Mouse (Mus musculus) lung, postnatal 25 days (tissue): Measurements from ENCODE around the gene P3h4.

ENCODE experiments used
- DNase-seq: peaks from one replicate; pipeline ENCODE4 v3.0.0; 2022; ENCODE audit warnings: low spot score

Gene P3h4

DNA sequence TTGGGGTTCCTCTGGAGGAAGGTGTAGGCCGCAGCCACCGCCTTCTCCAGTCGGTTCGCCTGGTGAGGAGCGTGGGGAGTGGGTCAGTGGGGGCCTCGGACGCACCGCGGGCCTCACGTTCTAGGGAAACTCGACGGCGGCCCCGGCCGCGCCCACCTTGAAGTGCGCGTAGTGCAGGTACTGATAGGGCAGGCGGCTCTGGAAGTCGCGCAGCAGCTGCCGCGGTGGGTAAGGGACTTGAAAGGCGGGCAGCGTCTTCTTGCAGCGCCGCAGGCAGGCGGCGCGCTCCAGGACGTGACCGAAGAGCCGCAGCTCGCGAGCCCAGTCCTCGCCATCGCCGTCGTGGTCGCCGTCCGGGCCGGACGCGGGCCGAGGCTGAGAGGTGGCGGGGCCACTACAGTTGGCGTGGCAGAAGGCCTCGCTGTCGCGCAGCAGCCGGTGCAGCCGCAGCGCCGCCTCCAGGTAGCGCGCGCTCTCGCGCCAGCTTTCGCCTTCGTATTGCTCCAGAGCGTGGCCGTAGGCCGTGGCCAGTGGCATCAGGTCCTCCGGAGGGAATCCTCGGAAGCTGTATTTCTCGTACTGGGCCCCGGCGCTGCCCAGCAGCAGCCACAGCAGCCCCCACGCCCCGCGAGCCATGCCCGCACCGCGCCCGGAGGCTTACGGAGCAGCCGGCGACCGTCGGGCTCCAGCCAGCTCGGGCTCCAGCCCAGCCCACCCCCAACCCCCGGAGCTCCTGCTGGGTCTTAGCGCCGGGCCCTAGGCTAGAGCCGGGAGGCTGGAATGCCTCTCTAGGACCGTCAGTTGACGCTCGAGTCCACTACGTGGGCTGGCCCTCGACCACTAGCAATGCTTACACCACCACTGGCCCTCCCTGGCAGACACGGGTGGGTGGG is at the start of gene P3h4:
Gene P3h4 (minus strand): TSS at position 816 of the 893 bp plus-strand sequence.
- peak; percentile 86 for DNase-seq

GRCm38 (mm10) chr11:100462699-100463098 is 48.1 kb upstream of the P3h4 start:
- DNase-seq: no peak

- DNase-seq: no peak
These were observed 43.1 kb upstream of the P3h4 start for GRCm38 (mm10) chr11:100457711-100458110.

- peak; percentile 19 for DNase-seq
These were observed 42.6 kb upstream of the P3h4 start for GRCm38 (mm10) chr11:100457247-100457646.

GRCm38 (mm10) chr11:100442625-100443024 is 28.0 kb upstream of the P3h4 start:
- DNase-seq: no peak

DNA sequence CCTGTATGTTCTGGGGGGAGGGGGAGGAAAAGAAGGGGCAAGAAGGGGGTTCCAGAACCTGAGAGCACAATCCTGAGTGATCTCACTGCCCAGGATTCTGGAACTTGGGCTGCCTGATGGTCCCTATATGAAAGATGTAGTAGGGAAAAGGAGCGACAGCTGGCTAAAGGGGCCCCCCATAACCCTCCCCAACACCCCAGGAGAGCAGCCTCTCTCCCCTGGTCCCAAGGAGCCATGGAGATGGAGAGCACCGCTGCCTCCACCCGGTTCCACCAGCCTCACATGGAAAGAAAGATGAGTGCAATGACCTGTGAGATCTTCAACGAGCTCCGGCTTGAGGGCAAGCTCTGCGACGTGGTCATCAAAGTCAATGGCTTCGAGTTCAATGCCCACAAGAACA is 27.2 kb upstream of the P3h4 start, which contains the start of the genes Nt5c3b and Klhl10:
Gene Nt5c3b (minus strand): TSS at position 12 of the 400 bp plus-strand sequence.
Gene Klhl10 (plus strand): TSS at position 121 of the 400 bp plus-strand sequence.
- DNase-seq: no peak

DNA sequence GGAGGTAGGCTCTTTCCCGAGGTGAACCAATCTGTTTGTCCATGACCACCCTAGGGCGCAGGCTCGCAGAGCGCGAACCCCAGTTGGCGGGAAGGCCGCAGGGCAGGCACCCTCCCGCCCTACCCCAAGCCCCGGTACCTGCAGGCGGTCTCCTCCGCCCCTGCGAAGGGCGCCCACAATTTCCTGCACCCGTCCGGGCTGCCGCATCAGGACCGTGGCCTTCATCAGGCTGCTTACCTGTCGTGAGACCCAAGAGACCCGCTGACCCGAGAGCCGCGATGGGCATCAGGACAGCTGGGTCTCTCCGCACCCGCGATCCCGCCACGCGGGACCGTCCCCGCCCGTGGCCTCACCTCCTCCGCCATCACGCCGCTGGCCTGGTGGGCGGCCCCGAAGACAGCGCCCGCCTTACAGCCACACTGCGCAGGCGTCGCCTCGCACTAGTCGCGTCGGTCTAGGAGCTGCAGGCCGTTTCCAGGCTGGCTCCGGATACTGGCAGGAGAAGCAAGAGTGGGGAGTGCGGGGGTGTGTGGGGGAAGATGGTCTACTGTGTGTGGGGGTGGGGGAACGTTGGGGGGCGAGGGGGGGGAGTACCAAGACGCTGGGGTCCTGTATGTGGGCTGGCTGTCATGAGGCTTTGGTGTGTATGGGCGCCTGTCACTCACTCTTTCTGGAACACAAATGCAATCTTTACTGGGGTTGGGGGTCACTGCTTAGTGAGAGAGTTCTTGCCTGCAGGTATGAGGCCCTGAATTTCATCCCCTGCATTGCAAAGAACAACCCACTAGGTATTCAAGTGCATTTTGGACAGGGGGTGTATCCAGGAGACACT is 26.3 kb upstream of the P3h4 start:
- peak; percentile 87 for DNase-seq

DNA sequence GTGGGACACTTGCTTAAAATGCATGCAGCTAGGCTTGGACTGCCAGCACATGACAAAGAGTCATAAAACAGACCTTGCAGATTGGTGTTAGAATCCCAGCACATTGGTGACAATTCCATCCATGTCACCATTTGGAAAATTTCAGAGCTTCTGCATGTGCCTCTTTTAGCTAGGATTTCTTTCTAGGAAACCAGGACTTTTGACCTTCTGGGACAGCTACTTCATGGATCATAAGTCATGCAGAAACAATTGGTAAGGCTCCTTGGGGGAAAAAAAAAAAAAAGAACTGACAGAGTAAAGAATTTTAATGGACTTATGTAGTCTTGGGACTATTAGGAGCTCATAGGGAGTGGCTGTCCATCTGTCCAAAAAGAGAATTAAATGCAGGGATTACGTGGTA is 23.3 kb upstream of the P3h4 start:
- DNase-seq: no peak

GRCm38 (mm10) chr11:100435678-100436246 is 21.1 kb upstream of the P3h4 start:
- DNase-seq: no peak

DNA sequence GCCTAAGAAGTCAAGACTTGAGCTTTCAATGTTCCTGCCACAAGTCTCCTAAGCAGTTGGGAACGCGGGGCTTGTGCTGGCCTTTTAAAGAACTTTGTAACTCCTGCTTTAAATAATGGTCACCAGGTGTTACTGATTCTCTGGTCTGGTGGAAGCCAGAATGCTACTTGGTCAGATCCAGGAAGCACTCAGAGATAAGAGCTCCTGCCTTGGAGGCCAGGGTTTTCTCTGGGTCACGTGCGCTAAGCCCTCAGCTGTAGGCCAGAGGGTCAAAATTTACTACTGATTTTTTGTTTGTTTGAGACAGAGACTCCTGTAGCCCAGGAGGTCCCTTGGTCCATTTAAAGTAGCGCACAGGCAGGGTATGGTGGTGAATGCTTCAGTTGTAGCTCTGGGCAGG is 17.4 kb upstream of the P3h4 start:
- DNase-seq: peak; percentile 47

DNA sequence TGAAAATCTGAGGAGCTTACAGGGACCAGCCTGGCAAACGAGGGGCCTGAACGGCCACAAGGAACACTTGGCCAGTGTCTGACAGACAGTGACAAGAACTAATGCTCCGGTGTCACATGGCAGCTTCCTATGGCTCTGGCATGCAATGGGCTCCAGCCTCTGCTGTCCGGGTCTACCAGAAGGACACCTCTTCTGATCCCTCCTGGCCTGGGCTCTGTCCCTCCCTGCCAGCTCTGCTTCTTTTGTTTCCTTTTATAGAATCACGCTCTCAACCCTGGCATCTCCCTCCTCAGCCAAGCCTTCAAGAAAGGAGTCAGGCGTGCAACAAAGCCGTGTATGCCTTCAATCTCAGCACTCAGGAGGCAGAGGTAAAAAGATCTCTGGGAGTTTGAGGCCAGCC is 15.4 kb upstream of the P3h4 start:
- no peak for DNase-seq

DNA sequence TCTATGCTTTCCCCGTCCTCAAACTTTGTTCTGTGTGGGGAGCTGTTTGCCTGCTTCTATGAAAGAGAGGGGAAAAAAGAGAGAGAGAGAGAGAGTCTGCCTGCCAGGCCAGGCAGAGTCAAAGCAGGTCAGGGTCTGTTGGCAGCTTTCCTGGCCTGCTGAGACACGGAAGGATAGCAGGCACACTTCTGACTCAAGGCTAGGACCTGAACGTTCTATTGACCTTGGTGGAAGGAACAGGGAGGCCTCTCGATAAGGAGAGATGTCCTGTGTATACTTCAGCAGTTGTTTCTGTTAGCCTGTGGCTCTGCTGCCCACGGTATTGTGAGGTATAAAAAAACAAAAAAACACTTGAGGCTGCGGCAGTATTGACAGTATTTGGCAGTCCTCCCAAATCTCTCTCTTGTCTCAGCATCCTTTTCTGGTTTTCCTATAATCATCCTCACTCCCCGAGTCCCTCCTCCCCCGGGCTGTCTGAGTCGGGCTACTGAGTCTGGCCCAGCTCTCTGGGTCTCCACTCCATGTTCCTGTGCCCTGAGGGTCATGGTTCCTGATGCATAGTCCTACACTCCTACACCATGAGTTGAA is 14.1 kb upstream of the P3h4 start:
- no peak for DNase-seq

- no peak for DNase-seq
These were observed 12.2 kb upstream of the P3h4 start for GRCm38 (mm10) chr11:100426820-100427219.

DNA sequence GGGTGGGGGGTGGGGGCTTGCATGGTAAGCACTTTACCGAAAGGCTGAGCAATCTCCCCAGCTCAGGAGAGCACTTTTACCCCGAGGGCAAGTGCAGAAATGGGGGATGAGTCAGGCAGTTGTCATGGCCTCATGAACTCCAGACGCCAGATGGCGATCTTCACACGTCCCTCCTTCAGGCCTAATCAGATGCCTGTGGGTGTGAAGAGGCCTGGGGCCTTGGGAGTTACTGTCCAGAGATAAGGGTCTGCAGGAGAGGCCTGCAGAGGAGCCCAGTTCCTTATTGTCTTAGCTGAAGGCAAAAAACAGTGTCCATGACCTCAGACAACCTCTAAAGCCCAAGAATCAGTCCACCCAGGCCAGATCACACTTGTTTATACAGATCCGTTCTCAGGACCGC is 11.2 kb upstream of the P3h4 start:
- DNase-seq: peak; percentile 77

- no peak for DNase-seq
These were observed 9.2 kb upstream of the P3h4 start for GRCm38 (mm10) chr11:100423836-100424235.

DNA sequence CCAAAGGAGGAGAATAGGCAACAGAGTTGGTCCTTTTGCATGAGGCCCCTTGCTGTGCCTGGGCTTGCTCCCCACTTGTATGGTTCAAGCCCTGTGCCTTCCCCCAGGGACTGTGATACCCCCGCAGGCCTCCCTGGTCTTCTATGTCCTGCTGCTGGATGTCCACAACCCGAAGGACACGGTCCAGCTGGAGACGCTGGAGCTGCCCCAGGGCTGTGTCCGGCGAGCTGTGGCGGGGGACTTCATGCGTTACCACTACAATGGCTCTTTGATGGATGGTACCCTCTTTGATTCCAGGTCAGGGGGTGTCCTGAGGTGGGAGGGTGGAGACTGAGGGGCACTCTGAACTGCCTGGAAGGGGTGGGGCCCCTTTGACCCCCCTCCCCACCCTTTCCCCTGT is 6.9 kb upstream of the P3h4 start:
- no peak for DNase-seq

GRCm38 (mm10) chr11:100414914-100415822 is 532 bp upstream of the P3h4 start, which contains the start of gene Fkbp10:
Gene Fkbp10, plus strand, starts transcription at chr11:100415697.
- DNase-seq: no peak

GRCm38 (mm10) chr11:100413541-100413940 is 1.1 kb downstream of the P3h4 start:
- DNase-seq: no peak

DNA sequence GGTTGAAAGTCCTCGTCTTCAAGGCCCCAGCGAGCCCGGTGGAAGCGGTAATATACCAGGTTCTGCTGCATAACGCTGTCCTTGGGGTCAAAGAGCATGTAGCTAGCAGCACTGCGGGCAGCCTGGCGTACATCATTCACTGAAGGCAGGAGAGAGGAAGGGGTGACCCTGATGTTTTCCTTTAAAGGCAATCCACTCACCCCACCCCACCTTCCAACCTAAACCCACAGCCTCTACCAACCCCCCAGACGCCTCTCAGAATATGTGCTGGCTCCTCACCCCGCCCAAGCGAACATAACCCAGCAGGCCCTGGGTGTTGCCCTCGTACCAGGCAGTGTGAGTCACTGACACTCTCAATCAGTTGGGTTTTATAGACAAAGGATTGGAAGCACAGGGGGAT is 2.9 kb downstream of the P3h4 start:
- no peak for DNase-seq

DNA sequence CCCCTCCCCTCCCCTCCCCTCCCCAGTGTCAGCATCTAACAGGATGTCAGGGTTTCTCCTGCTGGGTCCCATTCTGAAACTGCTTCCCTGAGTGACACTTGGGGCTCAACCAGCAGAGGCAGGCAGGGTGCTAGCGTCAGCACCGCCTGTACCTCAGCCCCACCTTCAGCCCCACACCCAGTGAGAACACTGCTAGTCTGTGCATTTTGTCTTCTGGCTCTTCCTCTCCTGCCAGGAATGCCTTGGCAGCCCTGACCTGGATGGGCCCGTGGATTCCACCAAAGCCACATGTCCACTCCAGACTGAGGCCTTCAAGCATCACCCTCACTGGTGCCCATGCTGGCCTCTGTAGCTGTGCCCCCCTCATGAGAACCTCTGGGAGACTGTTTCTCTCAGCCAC is 5.0 kb downstream of the P3h4 start:
- no peak for DNase-seq
